Mouse (Mus musculus) limb, embryonic 12.5 days (tissue): ENCODE measurements around the gene Htr1d. TPM values are rescaled to one million over a fixed set of nuclear protein-coding genes. Genes with fewer than 3 reads are reported as not detected.

ENCODE experiments used
- ATAC-seq: fragments of 200-750 bp; cut with Nextera tagmentation; 2 replicates; pipeline ENCODE4 v1.8.0; 2017; ENCODE audit warnings: low read depth, moderate TSS enrichment; ENCODE audit not compliant: insufficient number of reproducible peaks, insufficient read depth, low FRiP score, low TSS enrichment
- H3K27ac ChIP-seq: fragments of 300-500 bp; sonication (generic); 2 replicates; pipeline ENCODE4 v1.5.1; 2016; ENCODE audit warnings: mild to moderate bottlenecking, moderate library complexity
- H3K27me3 ChIP-seq: fragments of 300-500 bp; sonication (generic); 2 replicates; pipeline ENCODE4 v1.6.1; 2016; ENCODE audit warnings: mild to moderate bottlenecking, moderate library complexity
- H3K36me3 ChIP-seq: fragments of 300-500 bp; sonication (generic); 2 replicates; pipeline ENCODE4 v1.6.1; 2016; ENCODE audit warnings: mild to moderate bottlenecking, moderate library complexity
- H3K4me1 ChIP-seq: fragments of 300-500 bp; sonication (generic); replicated peaks from 2 replicates; pipeline ENCODE4 v1.6.1; 2016
- H3K4me2 ChIP-seq: fragments of 300-500 bp; sonication (generic); 2 replicates; pipeline ENCODE4 v1.6.1; 2016; ENCODE audit warnings: mild to moderate bottlenecking, moderate library complexity
- H3K4me3 ChIP-seq: fragments of 300-500 bp; sonication (generic); replicated peaks from 2 replicates; pipeline ENCODE4 v1.5.1; 2016; ENCODE audit warnings: mild to moderate bottlenecking
- H3K9ac ChIP-seq: fragments of 300-500 bp; sonication (generic); replicated peaks from 2 replicates; pipeline ENCODE4 v1.6.1; 2016; ENCODE audit warnings: mild to moderate bottlenecking, moderate library complexity
- H3K9me3 ChIP-seq: fragments of 300-500 bp; sonication (generic); 2 replicates; pipeline ENCODE4 v1.6.1; 2016; ENCODE audit warnings: mild to moderate bottlenecking, moderate library complexity
- WGBS: fragments of 180-500 bp; shearing (Covaris S2); methylation state at CpG from one replicate; pipeline ENCODE4 v1.1.7; 2016; 5-methylcytosine and 5-hydroxymethylcytosine counted together
- polyA plus RNA-seq: library from polyadenylated mRNA; unstranded; fragments of >200 nt; fragmentation: Nextera tagmentation; extraction: Ambion mirVana; gene quantifications from 2 replicates; pipeline ENCODE4 v1.2.1, GENCODE M21; 2016

Gene Htr1d
- polyA plus RNA-seq, 1 experiment from 2014 or later, result 0.11 TPM

GRCm38 (mm10) chr4:136466226-136466625 is 42.9 kb downstream of the Htr1d start:
- Histone ChIP-seq H3K4me3 (no peak overlapping the region), H3K9me3 (no peaks in the 10 kb centered on the region), H3K27me3 (peaks cover 42% of the 10 kb centered on the region), H3K4me1 (peaks cover 49% of the 10 kb centered on the region), H3K9ac (no peak overlapping the region), H3K4me2 (no peak overlapping the region), H3K27ac (0 out of 2 replicates have a peak overlapping the region, but pooled peaks have one; percentile 0), H3K36me3 (no peaks in the 10 kb centered on the region)
- ATAC-seq, result no peak
- 42% methylated on average over 4 of the region's 4 CpGs for WGBS

GRCm38 (mm10) chr4:136468553-136469327 is 45.4 kb downstream of the Htr1d start:
- Histone ChIP-seq H3K36me3 (no peaks in the 10 kb centered on the region), H3K4me3 (peak overlapping the region; percentile 89; the same call in 1 of the 2 replicates), H3K9ac (no peak overlapping the region), H3K27ac (no peak overlapping the region), H3K27me3 (peaks cover 17% of the 10 kb centered on the region), H3K4me2 (peak overlapping the region; percentile 71), H3K9me3 (no peaks in the 10 kb centered on the region), H3K4me1 (peaks cover 42% of the 10 kb centered on the region)
- ATAC-seq, result no peak
- WGBS, result 73% methylated on average over 14 of the region's 14 CpGs

- ATAC-seq, result peak; percentile 91
- Histone ChIP-seq H3K9ac (peak within 1 kb of the TSS; percentile 91), H3K4me3 (peak within 1 kb of the TSS; percentile 89), H3K4me2 (peak within 1 kb of the TSS; percentile 71), H3K36me3 (no peaks in the 10 kb centered on the region), H3K9me3 (no peaks in the 10 kb centered on the region), H3K4me1 (peaks cover 40% of the 10 kb centered on the region), H3K27me3 (peaks cover 10% of the 10 kb centered on the region), H3K27ac (peak within 1 kb of the TSS; percentile 98)
- under 1% methylated on average over 36 of the region's 36 CpGs for WGBS
Measured at GRCm38 (mm10) chr4:136469371-136469903, 46.1 kb downstream of the Htr1d start, which contains the start of gene Luzp1. TSS of gene Luzp1 (plus strand) at chr4:136469761.

DNA sequence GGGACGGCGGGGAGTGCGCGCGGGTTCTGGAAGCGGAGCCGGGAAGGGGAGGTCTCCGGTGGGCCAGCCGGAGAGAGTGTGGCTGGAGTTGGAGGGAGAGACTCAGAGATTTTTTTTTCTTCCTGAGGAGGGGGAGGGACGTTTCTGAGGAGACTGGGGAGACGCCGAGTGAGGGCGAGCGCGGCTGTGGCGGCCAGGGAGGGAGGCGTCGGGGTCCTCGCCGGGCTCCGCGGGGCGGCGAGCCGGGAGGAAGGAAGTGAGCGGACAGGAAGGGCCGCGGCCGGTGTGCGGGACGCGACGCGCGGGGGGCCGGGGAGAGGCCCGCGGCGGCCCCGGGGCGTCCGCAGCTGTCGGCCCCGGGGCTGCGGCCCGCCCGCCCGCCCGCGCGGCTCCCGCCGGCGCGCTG is 46.6 kb downstream of the Htr1d start:
- Histone ChIP-seq H3K4me1 (peaks cover 38% of the 10 kb centered on the region), H3K4me2 (peak overlapping the region; percentile 71), H3K36me3 (no peaks in the 10 kb centered on the region), H3K9ac (peak overlapping the region; percentile 91), H3K27ac (peak overlapping the region; percentile 98), H3K4me3 (peak overlapping the region; percentile 89), H3K9me3 (no peaks in the 10 kb centered on the region), H3K27me3 (peaks cover 5% of the 10 kb centered on the region)
- under 1% methylated on average over 34 of the region's 55 CpGs for WGBS
- peak; percentile 82 for ATAC-seq

DNA sequence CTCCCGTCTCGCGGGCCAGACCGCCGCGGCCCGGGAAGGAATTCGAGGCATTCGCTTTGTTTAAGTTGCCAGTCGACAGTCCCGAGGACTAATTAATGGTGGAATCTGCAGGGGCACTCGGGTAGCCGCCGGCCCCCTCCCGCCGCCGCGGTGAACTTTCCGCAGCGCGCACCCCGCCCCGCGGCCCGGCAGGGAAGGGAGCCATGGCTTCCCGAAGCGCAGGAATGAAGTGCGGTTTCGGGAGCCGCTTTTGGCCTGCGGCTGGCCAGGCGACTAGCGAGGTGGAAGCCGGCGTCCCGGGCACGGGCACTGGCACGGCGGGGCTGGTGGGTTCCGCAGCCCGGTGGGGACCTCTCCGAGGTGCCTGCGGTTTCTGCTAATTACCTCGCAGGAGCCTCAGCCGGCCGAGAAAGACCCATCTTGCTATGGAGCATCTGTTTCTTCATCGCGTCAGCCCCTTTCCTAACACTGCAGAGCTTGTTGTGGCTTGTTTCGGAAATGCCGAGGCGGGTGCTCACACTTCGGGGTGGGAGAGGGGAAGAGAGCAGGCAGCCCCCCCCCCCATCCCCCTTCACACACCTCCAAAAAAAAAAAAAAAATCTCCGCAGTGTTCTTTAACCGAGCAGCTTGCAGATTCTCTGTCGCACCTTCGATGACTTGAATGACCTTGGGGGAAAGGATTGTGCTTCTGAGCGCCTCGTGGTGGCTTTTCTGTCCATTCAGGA is 47.2 kb downstream of the Htr1d start:
- Histone ChIP-seq H3K4me1 (peaks cover 34% of the 10 kb centered on the region), H3K27ac (peak overlapping the region; percentile 98), H3K4me3 (peak overlapping the region; percentile 89), H3K9me3 (no peaks in the 10 kb centered on the region), H3K27me3 (no peaks in the 10 kb centered on the region), H3K36me3 (peaks cover 3% of the 10 kb centered on the region; the same call in 1 of the 2 replicates), H3K9ac (peak overlapping the region; percentile 91), H3K4me2 (peak overlapping the region; percentile 71)
- ATAC-seq, result no peak
- WGBS, result 0% methylated on average over 50 of the region's 58 CpGs

DNA sequence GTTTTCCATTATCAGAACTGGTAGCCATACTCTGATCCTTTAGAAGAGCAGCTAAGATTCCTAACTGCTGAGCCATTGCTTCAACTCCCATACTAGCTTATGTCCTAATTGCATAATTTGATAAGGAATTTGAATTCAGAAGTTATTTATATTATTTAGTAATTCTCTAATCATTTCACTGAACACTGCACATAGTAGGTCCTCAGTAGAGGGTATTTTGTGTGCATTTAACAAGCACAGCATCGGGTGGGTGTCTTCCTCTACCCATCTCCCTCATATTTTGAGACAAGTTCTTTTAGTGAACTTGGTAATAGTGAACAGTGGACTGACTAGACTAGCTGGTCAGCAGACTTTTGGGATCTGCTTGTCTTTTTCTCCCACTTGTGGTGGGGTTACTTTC is 53.4 kb downstream of the Htr1d start:
- 96% methylated on average over 1 of the region's 1 CpGs for WGBS
- Histone ChIP-seq H3K27ac (no peak overlapping the region), H3K36me3 (peaks cover 4% of the 10 kb centered on the region; the same call in 1 of the 2 replicates), H3K4me3 (no peak overlapping the region), H3K4me2 (no peak overlapping the region), H3K27me3 (no peaks in the 10 kb centered on the region), H3K9ac (no peak overlapping the region), H3K4me1 (peaks cover 8% of the 10 kb centered on the region), H3K9me3 (no peaks in the 10 kb centered on the region)
- no peak for ATAC-seq

GRCm38 (mm10) chr4:136486549-136486948 is 63.2 kb downstream of the Htr1d start:
- 88% methylated on average over 2 of the region's 2 CpGs for WGBS
- no peak for ATAC-seq
- no peaks in the 10 kb centered on the region for H3K4me1 ChIP-seq
- H3K27ac ChIP-seq, result no peak overlapping the region
- no peaks in the 10 kb centered on the region for H3K9me3 ChIP-seq
- no peak overlapping the region for H3K9ac ChIP-seq
- H3K4me3 ChIP-seq, result no peak overlapping the region
- H3K36me3 ChIP-seq, result peaks cover 6% of the 10 kb centered on the region; the same call in 1 of the 2 replicates
- no peak overlapping the region for H3K4me2 ChIP-seq
- no peaks in the 10 kb centered on the region for H3K27me3 ChIP-seq

Other genes starting within 250 kb of the Htr1d start
- 9.9 and 11.3 TPM in 2 replicates for gene Asap3, start 217.2 kb upstream of the Htr1d start, polyA plus RNA-seq
- 5.0 and 5.2 TPM in 2 replicates for gene Tcea3, start 175.8 kb upstream of the Htr1d start, polyA plus RNA-seq
- gene Zfp46, start 138.8 kb upstream of the Htr1d start, polyA plus RNA-seq, result 25.4 and 25.6 TPM in 2 replicates
- 252 and 268 TPM in 2 replicates for gene Hnrnpr, start 112.6 kb upstream of the Htr1d start, polyA plus RNA-seq
- 0.19 TPM in 1 of 2 replicates, not detected in the other for gene 6030445D17Rik, start 38.7 kb downstream of the Htr1d start, polyA plus RNA-seq
- gene Luzp1, start 46.2 kb downstream of the Htr1d start, polyA plus RNA-seq, result 131 and 144 TPM in 2 replicates
- 78.4 and 79.7 TPM in 2 replicates for gene Kdm1a, start 179.2 kb downstream of the Htr1d start, polyA plus RNA-seq
- gene Tex46, start 186.9 kb downstream of the Htr1d start, polyA plus RNA-seq, result not detected in 2 replicates
- not detected in 2 replicates for gene Lactbl1, start 199.1 kb downstream of the Htr1d start, polyA plus RNA-seq